Mouse (Mus musculus) frontal cortex, adult 2 months (tissue): ENCODE measurements around the gene Prrt2. TPM values are rescaled to one million over a fixed set of nuclear protein-coding genes. Genes with fewer than 3 reads are reported as not detected.
A peak's percentile ranks its signal among the peaks of the same experiment; 100 is the strongest.

Source experiments
- DNase-seq, 2 experiments: peaks; one replicate each; pipeline ENCODE4 v3.0.0; 2022; ENCODE audit warnings: low spot score in 1 of 2; ENCODE audit errors: extremely low spot score in 1 of 2
- polyA plus RNA-seq: library from polyadenylated mRNA; depleted of rRNA; stranded (reverse); fragments of >200 nt; gene quantifications from 2 replicates; pipeline ENCODE4 v1.2.3, GENCODE M21; 2012; rRNA removed

Prrt2 gene
- polyA plus RNA-seq, result 227 and 259 TPM in 2 replicates

DNA sequence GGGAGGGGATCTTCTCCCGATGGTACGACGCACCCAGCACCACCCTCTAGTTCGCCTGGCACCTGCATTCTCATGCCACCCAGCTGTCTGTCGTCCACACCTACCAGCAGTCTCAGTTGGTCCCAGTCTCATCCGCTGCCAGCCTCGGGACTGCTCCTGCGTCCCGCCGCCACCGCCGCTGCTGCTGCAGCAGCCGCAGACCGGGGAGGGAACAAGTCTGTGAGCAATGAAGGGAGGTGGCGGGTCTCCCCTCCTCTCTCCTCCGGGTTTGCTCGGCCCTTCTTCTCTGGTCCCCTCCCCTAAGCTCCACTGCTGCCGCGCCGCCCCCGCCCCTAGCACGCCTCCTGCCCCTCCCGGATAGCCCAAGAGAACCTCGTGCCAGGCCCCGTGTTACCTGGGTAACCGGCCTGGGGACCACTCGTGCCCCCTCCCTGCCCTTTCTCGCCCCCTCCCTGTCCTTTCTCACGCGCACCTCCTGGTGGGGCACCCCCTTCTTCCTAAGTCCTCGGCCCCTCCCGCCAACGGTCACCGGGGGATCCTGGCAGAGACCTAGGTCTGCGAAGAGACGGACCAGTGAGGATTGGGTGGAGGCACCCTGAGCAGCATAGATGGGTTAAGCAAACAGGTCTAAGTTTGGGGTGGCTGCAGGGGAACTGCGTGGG is at the start of gene Prrt2, which contains the start of gene Gm42742:
Gene Prrt2 (minus strand): TSS at position 311 of the 662 bp plus-strand sequence.
Gene Gm42742 (minus strand): TSS at position 197 of the 662 bp plus-strand sequence.
- DNase-seq, result peak; percentile 51 to 74

DNA sequence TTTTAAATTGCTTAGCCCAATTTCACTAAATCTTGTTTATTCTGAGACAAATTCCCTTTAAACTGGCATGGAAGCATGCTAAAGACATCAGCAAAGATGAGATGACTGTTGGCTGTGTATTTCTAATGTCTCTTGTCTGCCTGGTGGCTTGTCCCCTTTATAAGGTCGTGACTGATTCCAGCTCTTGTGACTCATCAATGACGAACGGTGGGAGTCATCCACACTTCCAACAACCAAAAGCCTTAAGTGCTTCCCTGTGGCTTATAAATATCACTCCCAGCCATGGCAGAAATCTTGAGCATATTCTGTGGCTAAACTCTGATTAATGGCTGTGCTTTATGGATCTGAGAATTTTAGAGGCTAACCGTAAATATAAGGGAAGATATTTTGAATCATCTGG is 45.3 kb upstream of the Prrt2 start:
- no peak for DNase-seq

DNA sequence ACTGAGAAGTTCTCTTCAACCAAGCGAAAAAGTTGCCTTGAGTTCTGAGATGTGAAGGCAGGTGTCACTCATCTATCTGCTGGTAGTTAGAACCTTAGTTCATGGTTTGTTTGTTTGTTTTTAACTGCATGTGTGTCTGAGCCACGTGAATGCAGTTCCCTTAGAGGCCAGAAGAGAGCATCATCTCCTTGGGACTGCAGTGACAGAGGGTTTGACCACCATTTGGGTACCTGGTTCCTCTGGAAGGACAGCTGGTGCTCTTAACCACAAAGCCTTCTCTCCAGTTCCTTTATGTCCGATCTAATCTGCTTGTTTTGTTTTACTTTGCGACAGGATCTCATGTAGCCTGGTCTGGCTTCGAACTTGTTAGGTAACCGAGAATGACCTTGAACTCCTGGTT is 44.5 kb upstream of the Prrt2 start:
- DNase-seq, result no peak

DNA sequence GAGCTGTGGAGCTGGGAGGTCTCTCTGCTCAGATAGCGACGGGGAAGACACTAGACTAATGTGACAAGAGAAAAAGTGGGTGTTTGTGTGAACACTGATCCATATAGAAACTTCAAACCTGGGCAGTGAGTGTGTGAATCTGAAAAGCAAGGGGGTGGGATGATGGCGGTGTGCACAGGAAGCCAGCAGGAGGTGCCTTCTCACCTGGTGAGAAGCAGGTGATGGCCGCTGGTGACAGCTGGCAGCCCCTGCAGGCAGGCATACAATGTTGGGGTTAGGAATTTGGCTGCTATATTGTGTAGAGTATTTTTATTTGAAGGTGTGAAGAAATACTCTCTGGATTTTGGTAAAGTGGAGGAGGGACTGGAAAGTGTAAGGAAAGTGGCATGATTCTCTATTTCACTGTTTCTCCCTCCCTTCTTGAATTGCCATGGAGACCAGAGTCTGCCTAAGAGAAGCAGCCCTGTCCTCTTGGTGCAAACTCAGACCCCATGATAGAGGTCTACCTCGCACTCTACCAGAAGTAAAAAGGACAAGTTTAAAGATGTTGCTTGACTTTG is 34.1 kb upstream of the Prrt2 start:
- DNase-seq, result peak in 1 of 2 experiments; percentile 28

DNA sequence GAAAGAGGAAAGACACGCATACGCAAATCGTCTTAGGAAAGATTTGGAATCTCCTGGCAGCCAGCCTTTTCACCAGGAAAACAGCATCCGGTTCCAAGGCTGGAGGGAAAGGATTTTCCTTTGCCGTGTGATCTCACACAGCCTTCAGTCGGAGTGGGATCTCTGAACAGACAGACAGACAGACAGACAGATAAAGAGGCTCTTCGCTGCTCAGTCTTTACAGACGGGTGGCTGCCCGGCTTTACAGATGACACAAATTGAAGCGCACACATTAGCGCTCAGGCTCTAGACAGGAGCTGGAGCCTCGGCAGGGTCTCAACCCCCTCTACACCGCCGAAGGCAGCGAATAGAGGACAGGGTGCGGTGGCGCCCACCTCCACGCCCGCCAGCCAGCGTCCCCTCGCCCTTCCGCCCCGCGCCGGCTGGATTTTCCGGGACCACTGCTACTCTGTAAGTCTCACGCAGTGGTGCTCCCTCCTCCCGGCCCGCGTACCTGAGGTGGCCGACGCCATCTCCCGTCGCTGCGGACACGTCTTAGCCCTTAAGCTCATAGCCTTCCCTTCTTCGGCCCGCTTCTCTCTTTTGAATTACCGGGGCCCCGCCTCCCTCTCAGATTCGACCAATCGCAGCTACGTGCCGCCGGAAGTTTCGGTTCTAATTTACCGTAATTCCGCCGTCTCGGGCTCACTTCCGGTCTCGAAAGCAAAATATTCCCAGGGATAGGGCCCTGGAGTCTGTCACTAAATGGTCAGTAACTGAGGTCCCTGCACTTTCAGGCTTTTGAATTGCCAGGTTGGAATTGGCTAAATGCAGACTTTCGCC is 21.1 kb upstream of the Prrt2 start, which contains the start of gene Kif22:
Gene Kif22 (minus strand): TSS at position 621 of the 822 bp plus-strand sequence.
- DNase-seq, result peak; percentile 72 to 94

DNA sequence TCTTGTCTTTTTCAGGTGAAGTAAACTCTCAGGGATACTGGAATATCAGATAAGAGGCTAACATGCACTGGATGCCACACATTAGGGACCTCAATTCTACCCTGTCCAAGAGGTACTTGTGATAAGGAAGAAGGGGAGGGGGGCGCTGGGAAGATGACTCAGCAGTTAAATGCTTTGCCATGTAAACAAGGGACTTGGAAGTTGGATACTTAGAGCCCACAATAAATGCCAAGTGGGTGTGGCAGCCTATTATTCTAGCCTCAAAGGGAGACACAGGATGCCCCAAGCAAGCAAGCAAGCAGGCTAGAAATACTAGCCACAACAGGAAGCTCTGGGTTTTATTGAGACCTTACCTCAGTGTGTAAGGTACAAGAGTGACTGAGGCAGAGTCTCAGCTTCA is 10.2 kb upstream of the Prrt2 start:
- DNase-seq, result no peak

DNA sequence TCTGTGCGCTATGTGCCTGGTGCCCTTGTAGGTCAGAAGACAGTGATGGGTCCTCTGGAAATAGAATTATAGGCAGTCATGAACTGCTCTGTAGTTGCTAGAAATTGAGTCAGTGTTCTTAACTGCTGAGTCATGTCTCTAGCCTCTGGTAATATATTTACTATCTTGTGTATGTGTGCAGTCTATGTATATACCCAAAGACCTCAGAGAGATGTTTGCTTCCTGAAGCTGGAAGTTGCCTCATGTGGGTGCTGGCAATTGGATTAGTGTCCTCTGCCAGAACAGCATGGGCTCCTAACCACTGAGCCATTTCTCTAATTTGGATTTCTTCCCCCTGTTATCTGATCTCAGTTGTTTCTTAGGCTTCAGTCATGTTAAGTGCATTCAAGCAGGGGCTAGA is 9.2 kb upstream of the Prrt2 start:
- no peak for DNase-seq

DNA sequence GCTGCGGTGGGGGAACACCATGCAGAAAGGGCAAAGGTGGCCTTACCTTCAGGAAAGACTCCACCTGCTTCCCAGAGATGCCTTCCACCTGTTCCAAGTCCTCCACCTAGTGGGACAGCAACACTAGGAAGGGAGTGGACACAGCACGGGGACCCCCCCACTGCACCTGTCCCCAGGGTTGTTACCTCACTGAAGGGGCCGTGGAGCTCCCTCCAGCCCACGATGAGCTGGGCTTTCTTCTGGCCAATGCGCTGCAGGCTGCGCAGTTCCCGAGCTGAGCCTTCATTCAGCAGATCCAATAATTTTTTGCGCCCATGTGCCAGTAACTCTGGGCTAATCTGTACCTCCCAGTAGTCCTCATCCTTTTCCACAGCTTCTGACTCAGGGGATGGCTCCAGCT is 6.9 kb upstream of the Prrt2 start:
- no peak for DNase-seq

DNA sequence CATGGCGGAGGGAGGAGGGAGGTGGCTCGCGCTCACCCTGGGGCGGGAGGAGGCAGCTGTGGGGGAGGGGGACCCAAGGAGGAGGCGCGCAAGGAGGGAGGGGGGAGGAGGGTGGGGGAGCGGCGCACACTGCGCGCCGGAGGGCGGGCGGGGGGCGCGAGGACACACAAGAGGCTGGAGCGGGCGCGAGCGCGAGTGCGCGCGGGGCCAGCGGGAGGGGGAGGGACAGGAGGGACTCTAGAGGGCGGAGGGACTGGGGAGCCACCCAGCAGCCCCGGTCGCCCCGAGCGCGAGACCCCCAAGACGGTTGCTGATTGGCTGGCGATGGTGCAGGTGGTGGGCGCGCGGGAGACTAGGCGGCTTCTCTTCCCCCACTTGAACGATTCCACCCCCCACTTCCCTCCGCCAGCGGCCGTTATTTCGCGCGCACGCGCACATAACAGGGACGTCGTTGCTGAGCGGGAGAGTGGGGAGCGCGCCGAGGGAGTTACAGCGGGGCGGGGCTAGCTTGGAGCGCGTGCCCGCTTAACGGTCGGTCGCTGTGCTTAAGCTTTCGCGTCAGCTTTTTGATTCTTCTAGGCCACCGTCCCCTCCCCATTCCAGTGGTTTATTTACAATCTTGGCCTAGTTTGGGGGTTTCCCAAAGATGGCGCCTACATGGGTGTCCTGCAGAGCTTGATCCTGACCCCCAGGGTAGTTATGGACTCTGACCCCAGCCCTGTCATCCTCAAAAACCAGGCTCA is 6.1 kb upstream of the Prrt2 start, which contains the start of gene Maz:
Gene Maz (minus strand): TSS at position 54 of the 743 bp plus-strand sequence.
- peak; percentile 98 to 100 for DNase-seq

DNA sequence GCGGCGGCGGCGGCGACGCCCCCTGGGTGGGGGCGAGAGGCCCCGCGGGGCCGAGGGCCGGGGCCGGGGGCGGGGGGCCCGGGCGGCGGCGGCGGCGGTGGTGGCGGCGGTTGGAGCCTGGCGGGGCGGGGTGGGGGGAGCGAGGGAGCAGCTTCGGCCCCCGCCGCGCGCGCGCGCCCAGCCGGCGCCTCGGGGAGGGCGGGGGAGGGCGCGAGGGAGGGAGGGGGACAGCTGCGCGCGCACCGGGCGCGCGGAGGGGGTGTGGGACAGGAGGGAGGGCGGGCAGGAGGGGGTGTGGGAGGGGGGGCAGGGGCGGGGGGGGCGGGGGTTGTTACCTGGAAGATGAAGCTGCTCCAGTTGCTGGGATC is 5.6 kb upstream of the Prrt2 start:
- DNase-seq, result no peak

DNA sequence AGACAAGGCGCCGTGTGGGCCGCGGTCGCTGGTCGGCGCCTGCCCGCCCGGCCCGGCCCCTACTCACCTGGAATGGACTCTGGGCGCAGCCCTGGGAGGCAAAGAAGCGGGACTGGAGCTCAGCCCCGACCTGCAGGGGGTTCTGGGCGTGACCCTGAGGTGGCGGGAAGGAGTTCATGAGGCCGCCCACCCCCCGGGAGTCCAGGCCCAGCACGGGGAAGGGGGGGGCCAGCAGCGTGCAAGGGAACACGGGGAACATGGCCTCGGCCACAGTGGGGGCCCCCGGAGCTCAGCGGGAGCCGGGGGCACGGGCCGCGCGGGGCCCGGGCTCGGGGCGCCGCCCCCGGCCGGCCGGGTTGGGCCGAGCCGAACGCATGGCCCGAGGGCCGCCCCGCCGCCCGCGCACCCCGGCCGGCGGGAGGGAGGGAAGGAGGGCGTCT is 5.2 kb upstream of the Prrt2 start:
- DNase-seq, result no peak

DNA sequence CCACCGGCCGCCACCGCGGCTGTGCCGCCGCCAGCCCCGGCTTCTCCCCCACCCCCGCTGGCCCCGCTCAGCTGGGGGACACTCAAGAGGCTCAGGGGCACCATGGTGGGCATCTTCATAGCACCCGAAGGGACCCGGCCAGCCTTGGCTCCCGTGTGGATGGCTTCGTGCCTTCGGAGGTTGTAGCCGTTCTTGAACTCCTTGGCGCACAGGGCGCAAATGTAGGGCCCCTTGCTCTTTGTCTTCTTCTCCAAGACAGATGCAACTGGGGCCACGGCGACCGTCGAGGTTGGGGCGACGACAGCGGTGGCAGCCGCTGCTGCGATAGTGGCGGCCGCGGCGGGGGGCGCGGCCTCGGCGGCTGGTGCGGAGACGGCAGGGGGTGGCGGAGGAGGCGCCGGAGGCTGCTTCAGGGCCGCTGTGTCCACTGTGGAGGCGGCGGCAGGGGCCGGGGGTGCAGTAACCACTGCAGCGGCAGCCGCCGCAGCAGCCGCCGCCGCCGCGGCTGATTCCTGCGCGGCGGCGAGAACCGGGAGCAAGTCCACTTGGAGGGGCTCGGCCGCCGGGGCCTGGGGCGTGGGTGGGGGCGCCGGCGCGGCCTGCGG is 4.6 kb upstream of the Prrt2 start:
- no peak for DNase-seq

DNA sequence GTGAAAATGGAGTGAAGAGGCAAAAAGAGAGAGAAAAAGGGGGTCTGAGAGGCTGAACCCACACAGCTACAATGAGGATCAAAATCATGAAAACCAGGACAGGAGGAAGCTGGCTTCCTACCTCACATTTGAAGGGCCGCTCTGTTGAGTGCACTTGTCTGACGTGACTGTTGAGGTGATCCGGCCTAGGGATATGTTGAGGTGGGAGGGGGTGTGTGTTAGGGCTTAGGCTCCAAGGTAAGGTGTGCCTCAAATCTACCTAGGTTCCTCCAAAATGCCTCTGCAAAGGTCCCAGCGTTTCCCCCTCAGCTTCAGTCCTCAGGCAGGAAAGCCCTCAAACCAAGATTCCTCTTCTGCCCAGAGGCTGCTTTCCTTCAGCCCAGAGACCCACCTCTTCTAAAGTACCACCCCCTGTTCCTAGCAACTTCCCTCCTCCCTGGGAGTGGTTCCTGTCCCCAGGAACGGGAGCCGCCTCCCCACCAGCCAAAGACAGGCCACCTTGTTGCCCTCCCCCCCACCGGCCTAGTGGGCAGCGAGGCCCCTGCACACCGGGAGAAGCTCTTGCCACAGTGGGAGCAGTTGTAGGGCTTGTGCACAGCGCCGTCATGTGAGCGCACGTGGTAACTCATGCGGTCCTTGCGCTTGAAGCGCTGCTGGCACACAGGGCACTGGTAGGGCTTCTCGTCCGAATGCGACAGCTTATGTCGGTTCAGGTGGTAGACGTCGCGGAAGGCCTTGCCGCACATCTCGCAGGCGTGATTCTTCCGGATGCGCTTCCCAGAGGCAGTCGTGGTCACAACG is 3.9 kb upstream of the Prrt2 start:
- peak; percentile 81 for DNase-seq

DNA sequence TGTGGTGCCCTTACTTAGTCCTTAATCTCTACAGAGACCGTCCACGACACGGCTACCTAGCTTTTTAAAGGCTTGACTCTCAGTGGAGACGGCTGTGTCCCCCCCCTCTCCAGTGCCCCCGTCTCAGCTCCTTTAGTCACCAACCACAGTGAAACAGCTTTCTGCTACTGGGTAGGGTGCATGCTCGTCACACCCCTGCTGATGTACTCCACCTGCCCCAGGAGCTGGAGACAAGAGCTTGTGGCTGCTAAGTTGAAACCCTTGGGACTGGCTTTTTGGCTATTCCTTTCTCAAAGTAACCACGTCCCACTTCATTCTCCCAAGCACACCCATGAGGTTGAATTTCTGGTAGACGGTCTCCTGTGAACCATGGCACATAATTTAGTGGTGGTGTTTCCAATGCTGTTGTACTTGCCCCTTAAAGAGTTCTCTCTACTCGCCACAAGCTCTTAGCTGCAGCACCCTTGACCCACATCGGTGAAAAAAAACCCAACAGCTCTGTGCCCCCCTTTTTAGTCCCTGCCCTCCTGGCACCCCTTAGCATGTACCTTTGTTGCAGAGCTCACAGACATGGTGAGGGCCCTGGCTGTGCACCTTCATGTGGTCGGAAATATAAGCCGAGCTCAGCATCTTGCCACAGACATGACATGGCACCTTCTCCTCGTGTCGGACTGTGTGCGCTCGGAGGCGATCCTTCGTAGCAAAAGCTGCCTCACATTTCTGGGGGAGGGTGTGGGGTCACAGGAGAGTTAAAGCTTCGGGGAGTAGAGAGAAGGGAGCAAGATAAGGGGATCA is 3.1 kb upstream of the Prrt2 start:
- no peak for DNase-seq

DNA sequence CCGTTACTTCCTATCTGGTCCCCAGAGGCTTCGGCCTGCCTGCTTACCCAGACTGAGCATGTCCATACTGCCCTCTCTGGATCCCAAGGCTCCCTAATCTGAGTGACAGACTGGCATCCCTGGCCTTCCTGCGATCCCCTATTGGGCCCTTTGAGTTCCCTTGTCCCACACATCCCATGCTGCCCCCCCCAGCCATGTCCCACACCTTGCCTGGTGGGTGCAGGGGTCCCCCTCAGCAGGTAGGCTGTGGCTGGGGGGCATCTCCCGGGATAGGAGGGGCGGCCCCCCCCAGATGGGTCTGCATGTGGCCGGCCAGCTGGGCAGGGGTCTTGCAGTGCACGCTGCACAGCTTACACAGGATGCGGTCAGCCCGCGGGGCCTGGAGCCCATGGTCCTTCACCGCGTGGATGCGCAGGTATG is 2.3 kb upstream of the Prrt2 start:
- DNase-seq, result no peak

DNA sequence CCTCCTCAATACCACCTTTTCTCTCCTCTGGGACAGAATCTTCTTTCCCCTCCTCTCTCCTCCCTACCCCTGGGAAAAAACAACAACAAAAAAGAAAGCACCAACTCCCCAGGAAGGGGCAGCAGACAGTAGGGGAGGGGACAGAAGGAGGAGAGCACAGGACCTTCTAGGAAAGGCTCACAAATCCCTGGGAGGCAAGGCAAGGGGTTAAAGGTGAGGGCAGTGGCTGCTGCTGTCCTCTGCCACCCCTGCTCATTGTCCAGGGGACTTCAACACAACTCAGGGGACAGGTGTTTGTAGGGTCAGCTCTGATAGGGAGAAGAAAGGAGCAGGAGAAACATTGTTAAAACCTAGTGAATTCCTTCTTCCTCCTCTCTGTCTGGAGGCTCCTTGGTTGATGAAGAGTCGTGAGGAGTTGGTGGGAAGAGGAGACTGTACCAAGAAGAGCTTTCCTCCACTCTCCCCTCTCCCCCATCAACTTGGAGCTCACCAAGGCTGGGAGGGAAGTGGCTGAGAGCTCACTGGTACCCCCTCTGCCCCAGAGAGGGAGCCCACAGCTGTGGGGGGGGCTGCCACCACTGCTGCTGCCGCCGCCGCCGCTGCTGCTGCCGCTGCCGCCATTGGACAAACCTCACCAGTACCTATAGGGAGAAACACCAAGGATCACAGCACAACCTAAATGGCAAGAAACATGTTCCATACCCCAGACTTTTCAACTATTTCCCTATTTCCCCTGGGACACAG is 1.7 kb upstream of the Prrt2 start:
- no peak for DNase-seq

DNA sequence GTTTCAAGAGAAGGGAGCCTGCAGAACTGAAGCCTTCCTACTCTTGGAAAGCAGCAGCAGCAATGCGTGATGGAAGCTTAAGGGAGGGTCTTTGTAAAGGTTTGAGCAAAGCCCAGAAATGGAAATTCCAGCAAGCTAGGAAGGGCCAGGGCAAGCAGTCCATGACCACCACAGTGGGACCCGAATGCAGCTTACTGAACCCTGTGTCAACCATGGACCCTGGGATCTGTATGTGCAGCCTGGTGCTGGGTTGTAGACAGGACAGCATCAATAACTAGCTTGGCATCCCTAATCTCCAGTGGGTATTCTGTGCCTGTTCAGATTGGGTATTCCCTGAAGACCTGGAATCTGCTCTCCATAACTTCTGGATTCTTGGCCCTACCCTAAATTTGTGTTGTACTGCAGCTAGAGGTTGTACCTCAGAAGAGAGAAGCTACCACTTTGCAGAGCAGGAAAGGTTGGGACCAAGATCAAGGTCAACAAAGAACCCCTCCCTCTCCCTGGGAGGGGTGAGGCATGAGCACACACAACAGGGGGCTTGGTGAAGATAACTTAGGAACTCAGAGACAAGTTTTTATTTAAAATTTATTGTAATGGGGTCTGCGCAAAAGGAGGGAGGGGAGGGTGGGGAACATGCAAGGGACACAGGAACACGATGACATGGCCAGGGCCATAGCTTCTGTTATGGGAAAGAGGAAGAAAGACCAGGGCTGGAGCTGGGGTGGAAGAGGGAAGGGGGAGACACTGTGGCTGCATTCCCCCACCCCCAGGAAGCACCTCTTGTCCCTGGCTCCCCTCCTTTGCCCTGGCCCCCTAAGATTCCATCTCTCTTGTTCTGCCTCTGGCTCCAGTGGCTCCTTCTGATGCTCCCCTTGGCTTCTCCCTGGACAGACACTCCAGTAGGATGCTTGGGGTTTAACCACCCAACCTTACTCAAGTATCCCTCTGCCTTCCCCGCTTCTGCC is 834 bp upstream of the Prrt2 start:
- no peak for DNase-seq
